Mouse (Mus musculus): ENCODE results near the gene Atp13a3. TPM values are rescaled to one million over a fixed set of nuclear protein-coding genes. Genes with fewer than 3 reads are reported as not detected.
A peak's percentile ranks its signal among the peaks of the same experiment; 100 is the strongest.

Gene Atp13a3
- polyA plus RNA-seq, 2 experiments = 15.4 to 31.8 TPM

GRCm38 (mm10) chr16:30389210-30389684 is 16.5 kb downstream of the Atp13a3 start:
- DNase-seq (ENCODE audit: low spot score) (no peak), ATAC-seq (ENCODE audit: low FRiP score, low read depth) (peak; percentile 24; the same call in 1 of the 2 replicates)
- no peaks in the 10 kb centered on the region for H3K27me3 ChIP-seq (ENCODE audit: control insufficient read depth, insufficient read depth, low read length)
- 2% methylated on average over 17 of the region's 17 CpGs for WGBS
- H3K4me2 ChIP-seq (replicated peaks; ENCODE audit: low read depth, low read length, severe bottlenecking) = peak overlapping the region; percentile 94
- H3K27ac ChIP-seq (replicated peaks; ENCODE audit: low read depth, low read length) = peak overlapping the region; percentile 16; the same call in 1 of the 2 replicates
- TF ChIP-seq POLR2A (IDR thresholded peaks at IDR 0.05; ENCODE audit: borderline replicate concordance, extremely low read depth, insufficient read depth, insufficient read length) = no peak
- no peaks in the 10 kb centered on the region for H3K9me3 ChIP-seq (ENCODE audit: control insufficient read depth, low read length)
- H3K4me1 ChIP-seq (ENCODE audit: control insufficient read depth, insufficient read depth, low read length) = peaks cover 14% of the 10 kb centered on the region; the same call in 1 of the 2 replicates
- H3K36me3 ChIP-seq (ENCODE audit: control insufficient read depth, insufficient read depth, low read length) = peaks cover 11% of the 10 kb centered on the region
- peak overlapping the region; percentile 88 for H3K4me3 ChIP-seq (replicated peaks; ENCODE audit: low read length)
- H3K9ac ChIP-seq (ENCODE audit: low read depth, low read length, severe bottlenecking) = peak overlapping the region; percentile 89

DNA sequence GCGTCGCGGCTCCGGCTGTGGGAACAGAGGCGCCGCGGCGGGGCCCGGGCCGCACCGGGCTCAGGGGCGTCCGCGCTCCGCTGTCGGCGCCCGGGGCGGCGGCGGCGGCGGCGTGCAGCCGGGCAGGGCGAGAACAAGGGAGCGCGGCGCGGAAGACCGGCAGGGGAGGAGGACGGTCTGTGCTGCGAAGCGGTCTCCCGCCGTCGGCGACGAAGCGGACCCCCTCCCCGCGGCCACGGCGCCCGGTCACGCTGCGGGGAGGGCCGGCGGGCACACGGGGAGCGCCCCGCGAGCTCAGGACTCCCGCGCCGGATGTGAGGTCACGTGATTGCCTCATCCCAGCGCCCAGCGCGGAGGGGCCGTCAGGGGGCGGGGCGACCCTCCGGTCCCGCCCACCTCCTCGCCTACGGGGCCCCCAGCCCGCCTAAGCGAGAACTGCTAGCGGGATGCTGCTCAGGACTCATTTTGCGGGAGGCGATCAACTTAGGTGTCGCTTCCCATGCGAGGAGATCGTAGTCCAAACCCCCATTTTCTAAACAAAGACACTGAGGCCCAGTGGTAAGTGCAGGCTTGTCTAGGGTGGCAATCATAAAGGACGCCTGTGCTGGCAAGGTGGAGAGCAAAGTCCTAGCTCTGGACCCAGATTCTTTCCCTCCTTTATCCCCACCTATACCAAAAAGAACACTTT is 17.1 kb downstream of the Atp13a3 start:
- peak; percentile 94 for ATAC-seq (ENCODE audit: low FRiP score, low read depth)
- Histone ChIP-seq H3K9me3 (ENCODE audit: control insufficient read depth, low read length) (no peaks in the 10 kb centered on the region), H3K9ac (ENCODE audit: low read depth, low read length, severe bottlenecking) (peak overlapping the region; percentile 89), H3K36me3 (ENCODE audit: control insufficient read depth, insufficient read depth, low read length) (peaks cover 11% of the 10 kb centered on the region), H3K27me3 (ENCODE audit: control insufficient read depth, insufficient read depth, low read length) (no peaks in the 10 kb centered on the region), H3K4me2 (replicated peaks; ENCODE audit: low read depth, low read length, severe bottlenecking) (peak overlapping the region; percentile 94), H3K4me1 (ENCODE audit: control insufficient read depth, insufficient read depth, low read length) (peaks cover 14% of the 10 kb centered on the region; the same call in 1 of the 2 replicates), H3K4me3 (replicated peaks; ENCODE audit: low read length) (peak overlapping the region; percentile 88), H3K27ac (replicated peaks; ENCODE audit: low read depth, low read length) (peak overlapping the region; percentile 71; the same call in 1 of the 2 replicates)
- WGBS = under 1% methylated on average over 37 of the region's 76 CpGs
- peak; percentile 93 for DNase-seq (ENCODE audit: low spot score)
- TF ChIP-seq POLR2A (IDR thresholded peaks at IDR 0.05; ENCODE audit: borderline replicate concordance, extremely low read depth, insufficient read depth, insufficient read length) = 0 out of 2 replicates have a peak, but pooled peaks have one; percentile 25

- TF ChIP-seq POLR2A (IDR thresholded peaks at IDR 0.05; ENCODE audit: borderline replicate concordance, extremely low read depth, insufficient read depth, insufficient read length) = no peak
- Histone ChIP-seq H3K4me2 (replicated peaks; ENCODE audit: low read depth, low read length, severe bottlenecking) (peak overlapping the region; percentile 94), H3K9me3 (ENCODE audit: control insufficient read depth, low read length) (no peaks in the 10 kb centered on the region), H3K27me3 (ENCODE audit: control insufficient read depth, insufficient read depth, low read length) (no peaks in the 10 kb centered on the region), H3K4me3 (replicated peaks; ENCODE audit: low read length) (peak overlapping the region; percentile 88), H3K27ac (replicated peaks; ENCODE audit: low read depth, low read length) (peak overlapping the region; percentile 71; the same call in 1 of the 2 replicates), H3K9ac (ENCODE audit: low read depth, low read length, severe bottlenecking) (peak overlapping the region; percentile 89), H3K36me3 (ENCODE audit: control insufficient read depth, insufficient read depth, low read length) (peaks cover 11% of the 10 kb centered on the region), H3K4me1 (ENCODE audit: control insufficient read depth, insufficient read depth, low read length) (peaks cover 14% of the 10 kb centered on the region; the same call in 1 of the 2 replicates)
- ATAC-seq (ENCODE audit: low FRiP score, low read depth) (peak; percentile 31; the same call in 1 of the 2 replicates), DNase-seq (ENCODE audit: low spot score) (no peak)
- WGBS = under 1% methylated on average over 43 of the region's 49 CpGs
Observed at GRCm38 (mm10) chr16:30387871-30388460, 17.8 kb downstream of the Atp13a3 start.

DNA sequence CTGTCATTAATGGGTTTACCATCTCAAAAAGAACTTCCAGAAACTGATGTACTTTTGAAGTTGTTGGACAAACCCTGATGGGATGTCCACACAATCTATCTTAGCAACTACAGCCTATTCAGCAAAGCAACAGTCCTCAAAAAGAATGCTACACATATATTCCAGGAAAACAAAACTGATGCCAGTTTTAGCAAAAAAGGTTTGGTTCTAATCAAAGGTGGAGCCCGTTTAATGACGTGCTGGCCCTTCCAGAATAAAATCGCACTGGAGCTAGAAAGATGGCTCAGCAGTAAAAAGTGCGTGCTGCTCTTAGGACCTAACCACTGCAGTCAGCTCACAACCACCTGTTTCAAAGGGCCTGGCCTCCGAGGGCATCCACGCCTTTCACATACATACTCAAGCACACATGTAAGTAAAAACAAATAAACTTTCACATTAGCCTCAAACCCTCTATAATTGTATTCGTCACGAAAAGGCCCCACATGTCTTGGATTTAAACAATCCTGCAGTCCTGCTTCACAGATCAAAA is 18.8 kb downstream of the Atp13a3 start:
- Histone ChIP-seq H3K36me3 (ENCODE audit: control insufficient read depth, insufficient read depth, low read length) (peaks cover 17% of the 10 kb centered on the region), H3K4me1 (ENCODE audit: control insufficient read depth, insufficient read depth, low read length) (peaks cover 14% of the 10 kb centered on the region; the same call in 1 of the 2 replicates), H3K27ac (replicated peaks; ENCODE audit: low read depth, low read length) (no peak overlapping the region), H3K27me3 (ENCODE audit: control insufficient read depth, insufficient read depth, low read length) (no peaks in the 10 kb centered on the region), H3K4me3 (replicated peaks; ENCODE audit: low read length) (peak overlapping the region; percentile 88), H3K9me3 (ENCODE audit: control insufficient read depth, low read length) (no peaks in the 10 kb centered on the region), H3K9ac (ENCODE audit: low read depth, low read length, severe bottlenecking) (no peak overlapping the region), H3K4me2 (replicated peaks; ENCODE audit: low read depth, low read length, severe bottlenecking) (peak overlapping the region; percentile 94)
- DNase-seq (ENCODE audit: low spot score) (no peak), ATAC-seq (ENCODE audit: low FRiP score, low read depth) (no peak)
- 39% methylated on average over 8 of the region's 8 CpGs for WGBS
- no peak for TF ChIP-seq POLR2A (IDR thresholded peaks at IDR 0.05; ENCODE audit: borderline replicate concordance, extremely low read depth, insufficient read depth, insufficient read length)

GRCm38 (mm10) chr16:30385531-30385930 is 20.2 kb downstream of the Atp13a3 start:
- 100% methylated on average over 1 of the region's 1 CpGs for WGBS
- peaks cover 14% of the 10 kb centered on the region; the same call in 1 of the 2 replicates for H3K4me1 ChIP-seq (ENCODE audit: control insufficient read depth, insufficient read depth, low read length)
- DNase-seq (ENCODE audit: low spot score) = no peak
- H3K36me3 ChIP-seq (ENCODE audit: control insufficient read depth, insufficient read depth, low read length) = peaks cover 17% of the 10 kb centered on the region
- H3K27ac ChIP-seq (replicated peaks; ENCODE audit: low read depth, low read length) = no peak overlapping the region
- H3K4me2 ChIP-seq (replicated peaks; ENCODE audit: low read depth, low read length, severe bottlenecking) = no peak overlapping the region
- H3K9me3 ChIP-seq (ENCODE audit: control insufficient read depth, low read length) = no peaks in the 10 kb centered on the region
- no peak for ATAC-seq (ENCODE audit: low FRiP score, low read depth)
- H3K4me3 ChIP-seq (replicated peaks; ENCODE audit: low read length) = no peak overlapping the region
- no peak for TF ChIP-seq POLR2A (IDR thresholded peaks at IDR 0.05; ENCODE audit: borderline replicate concordance, extremely low read depth, insufficient read depth, insufficient read length)
- no peaks in the 10 kb centered on the region for H3K27me3 ChIP-seq (ENCODE audit: control insufficient read depth, insufficient read depth, low read length)
- no peak overlapping the region for H3K9ac ChIP-seq (ENCODE audit: low read depth, low read length, severe bottlenecking)

Data from limb, embryonic 14.5 days (tissue).